Mouse (Mus musculus) 3134 (cell line): ENCODE measurements at regions not wholly inside any gene's neighbourhood (a gene's known extent, or its start where the extent isn't known, plus 50 kb on each side); places are given as distances from the start of the nearest gene placed in this dataset.
A peak's percentile ranks its signal among the peaks of the same experiment; 100 is the strongest.

Source experiments
- DNase-seq: peaks from one replicate; pipeline ENCODE4 v3.0.0-alpha.2; 2011; ENCODE audit warnings: low spot score; ENCODE audit not compliant: insufficient read length; ENCODE audit errors: extremely low read depth

DNA sequence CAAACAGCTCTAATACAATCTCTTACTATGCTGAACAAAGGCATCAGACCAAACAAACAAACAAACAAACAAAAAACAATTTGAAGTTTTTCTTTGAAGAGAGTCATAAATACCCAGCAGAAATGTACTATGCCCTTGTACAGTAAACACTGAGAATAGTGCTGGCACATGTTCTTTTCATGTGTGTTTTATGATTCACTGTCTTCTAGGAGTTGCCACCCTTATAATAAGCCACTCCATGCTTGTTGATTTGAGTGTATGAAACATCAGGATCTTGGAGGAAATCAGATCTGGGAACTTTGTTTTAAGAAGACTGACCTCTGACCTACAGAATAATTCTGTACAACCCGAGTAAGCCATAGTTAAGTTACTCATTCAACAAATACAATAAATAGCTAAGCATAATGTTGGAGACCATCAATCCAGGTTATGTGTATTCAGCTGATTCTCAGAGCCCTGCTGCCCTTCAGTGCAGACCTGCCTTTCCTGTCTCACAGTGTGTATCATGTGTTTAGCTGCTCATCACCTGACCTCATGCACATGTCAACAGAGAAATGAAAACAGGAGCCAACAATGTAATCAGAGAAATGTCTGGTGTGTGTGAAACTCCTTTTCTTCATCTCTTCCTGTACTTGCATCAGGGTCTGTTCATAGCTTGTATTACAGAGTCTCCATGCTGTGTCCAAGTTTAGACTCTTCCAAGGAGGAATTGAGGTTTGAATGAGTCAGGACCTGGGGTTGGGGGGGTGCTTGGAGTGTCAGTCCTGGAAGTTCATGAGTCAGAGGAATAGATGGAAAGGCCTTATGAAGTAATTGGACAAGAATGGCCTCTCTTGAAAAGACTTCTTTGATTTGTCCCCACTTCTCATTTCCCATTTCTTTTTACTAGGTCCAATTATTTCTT is 596.8 kb upstream of the Camk1g start:
- peak; percentile 42 for DNase-seq

DNA sequence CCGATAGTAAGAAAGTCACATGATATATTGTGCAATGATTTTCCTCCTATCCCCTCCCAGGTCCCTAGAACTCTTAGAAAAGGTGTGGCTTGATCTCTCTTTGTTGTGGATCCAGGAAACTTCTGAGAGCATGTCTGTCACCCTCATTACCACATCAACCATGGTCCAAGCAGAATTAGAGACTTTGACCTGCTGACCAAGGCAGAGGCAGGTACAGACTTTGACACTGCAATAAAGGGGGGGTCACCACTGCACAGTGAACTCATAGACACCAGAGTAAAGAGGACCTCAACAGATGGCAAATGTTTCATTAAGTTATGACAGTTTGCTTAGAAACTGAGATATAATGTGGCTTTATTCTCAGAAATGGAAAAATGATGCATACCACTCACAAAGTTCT is 595.2 kb upstream of the Camk1g start:
- no peak for DNase-seq

DNA sequence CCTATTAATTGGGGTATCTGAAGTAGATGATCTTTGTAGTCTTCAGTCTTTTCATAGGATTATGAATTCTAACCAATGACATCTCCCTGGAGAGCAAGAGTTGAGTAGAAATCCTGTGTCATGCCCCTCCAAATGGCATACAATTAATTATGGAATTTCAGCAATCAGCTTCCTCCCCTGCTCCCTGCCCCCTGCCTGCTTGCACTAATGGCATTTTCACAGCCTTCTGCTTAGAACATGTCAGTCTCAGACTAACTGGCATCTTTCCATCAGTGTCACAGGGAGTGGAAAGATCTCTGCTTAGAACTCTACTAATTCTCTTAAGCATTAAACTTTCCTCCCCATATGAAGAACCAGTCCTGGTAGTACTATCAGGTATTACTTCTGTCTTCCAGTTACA is 581.8 kb upstream of the Camk1g start:
- DNase-seq: no peak

DNA sequence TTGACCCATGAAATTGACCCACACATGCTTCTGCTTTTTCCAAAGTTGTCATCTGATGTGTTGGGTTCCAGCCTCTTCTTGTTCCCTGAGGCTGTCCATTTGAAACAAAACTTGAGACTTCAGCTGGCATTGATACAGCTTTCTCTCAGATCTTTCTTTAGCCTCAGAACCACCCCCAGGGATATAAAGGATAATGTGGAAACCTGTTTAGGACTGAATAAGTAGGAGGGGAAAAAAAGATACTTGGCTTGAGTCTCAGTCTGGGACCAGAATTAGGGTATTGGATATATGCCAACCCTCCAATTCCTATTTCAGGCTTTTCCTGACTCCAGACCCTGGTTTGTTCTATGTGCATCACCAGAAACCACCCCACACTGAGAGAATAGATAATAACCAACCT is 579.7 kb upstream of the Camk1g start:
- no peak for DNase-seq

GRCm38 (mm10) chr1:193946953-193947586 is 577.0 kb upstream of the Camk1g start:
- DNase-seq: no peak

GRCm38 (mm10) chr1:193935969-193936368 is 565.9 kb upstream of the Camk1g start:
- DNase-seq: no peak

DNA sequence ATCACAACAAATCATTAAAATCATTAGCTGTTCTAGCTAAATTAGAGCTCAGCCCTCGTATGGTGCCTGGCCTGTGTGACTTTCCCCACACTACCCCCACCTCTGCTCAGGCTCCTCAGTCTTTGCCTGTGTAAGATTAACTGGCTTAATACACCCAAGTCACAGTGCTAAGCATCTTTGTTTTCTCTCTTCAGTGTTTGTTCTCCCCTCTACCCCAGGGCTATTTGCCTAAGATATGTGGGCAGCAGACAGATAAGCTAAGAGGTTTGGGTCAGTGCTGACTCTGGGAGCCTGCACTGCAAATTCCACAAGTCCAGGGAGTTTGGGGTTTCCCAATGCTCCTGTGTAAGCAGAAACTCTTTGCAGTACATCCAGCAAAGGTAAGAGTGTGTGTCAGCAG is 564.2 kb upstream of the Camk1g start:
- no peak for DNase-seq

GRCm38 (mm10) chr1:193931131-193931729 is 561.1 kb upstream of the Camk1g start:
- no peak for DNase-seq

GRCm38 (mm10) chr1:193928607-193929006 is 558.5 kb upstream of the Camk1g start:
- no peak for DNase-seq

DNA sequence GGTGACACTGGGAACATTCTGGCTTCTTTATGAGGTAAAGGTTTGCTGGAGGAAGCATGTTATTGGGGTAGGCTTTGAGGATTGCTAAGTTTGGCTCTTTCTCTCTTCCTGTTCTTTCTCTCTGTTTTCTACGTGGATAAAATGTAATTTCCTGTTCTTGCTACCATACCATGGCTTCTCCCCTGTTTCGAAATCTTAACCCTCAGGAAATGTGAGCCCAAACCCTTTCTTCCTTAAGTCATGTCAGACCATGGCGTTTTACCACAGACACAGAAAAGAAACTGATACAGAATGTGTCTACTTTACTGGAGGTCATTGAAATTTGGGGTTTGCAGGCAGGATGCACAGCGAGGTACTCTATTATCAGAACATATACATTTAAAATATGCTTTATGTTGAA is 552.7 kb upstream of the Camk1g start:
- DNase-seq: no peak

DNA sequence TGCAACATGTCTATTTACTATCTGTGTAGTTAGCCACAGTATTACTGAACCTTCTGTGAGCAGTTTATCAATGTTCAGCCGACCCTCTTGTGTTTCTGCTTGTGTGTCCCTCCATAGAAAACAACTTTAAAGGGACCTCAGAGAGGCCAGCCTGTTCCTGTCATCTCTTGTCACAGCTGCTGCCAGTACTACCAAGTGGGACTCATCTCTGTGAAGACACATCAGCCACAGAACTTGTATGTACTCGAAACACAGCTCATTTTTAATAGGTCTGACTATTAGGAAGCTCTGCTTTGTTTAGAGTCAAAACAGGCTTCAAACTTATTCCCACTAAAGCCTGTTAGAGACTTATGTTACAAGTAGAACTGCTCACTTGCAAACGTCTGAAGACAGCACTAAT is 549.1 kb upstream of the Camk1g start:
- DNase-seq: no peak

DNA sequence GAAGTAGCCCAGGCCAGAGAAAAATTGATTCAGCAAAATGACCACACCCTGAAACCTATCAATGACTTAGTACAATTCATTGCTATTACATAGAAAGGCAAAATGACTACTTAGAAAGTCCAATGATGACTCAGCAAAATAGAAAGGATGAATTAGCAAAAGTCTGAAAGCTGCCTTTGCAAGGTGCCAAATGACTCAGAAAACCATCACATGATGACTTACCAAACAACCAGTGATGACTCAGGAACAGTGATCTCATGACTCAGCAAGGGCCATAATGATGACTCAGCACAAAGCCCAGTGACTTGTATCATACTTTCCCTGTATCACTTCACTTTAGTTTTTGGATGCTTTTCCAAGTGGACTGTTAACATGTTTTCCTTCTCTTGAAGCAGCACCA is 535.6 kb upstream of the Camk1g start:
- peak; percentile 28 for DNase-seq

DNA sequence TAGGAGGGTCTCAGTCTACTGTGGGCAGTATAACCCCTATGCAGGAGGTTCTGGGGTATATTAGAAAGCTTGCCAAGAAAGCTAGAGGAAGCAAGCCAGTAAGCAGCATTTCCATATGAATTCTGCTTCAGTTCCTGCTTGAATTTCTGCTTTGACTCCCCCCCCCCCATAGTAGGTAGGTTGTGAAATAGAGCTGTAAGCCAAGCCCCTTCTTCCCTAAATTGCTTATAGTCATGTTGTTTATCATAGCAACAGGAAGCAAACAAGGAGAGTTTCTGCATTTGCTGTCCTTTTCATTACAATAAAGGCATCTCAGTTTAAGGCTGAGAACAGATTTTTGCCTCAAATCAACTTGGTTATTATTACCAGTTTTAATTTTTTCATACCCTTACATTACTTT is 524.0 kb upstream of the Camk1g start:
- no peak for DNase-seq

- no peak for DNase-seq
These were observed 506.4 kb upstream of the Camk1g start for GRCm38 (mm10) chr1:193876540-193876939.

GRCm38 (mm10) chr1:193876121-193876520 is 506.0 kb upstream of the Camk1g start:
- no peak for DNase-seq

DNA sequence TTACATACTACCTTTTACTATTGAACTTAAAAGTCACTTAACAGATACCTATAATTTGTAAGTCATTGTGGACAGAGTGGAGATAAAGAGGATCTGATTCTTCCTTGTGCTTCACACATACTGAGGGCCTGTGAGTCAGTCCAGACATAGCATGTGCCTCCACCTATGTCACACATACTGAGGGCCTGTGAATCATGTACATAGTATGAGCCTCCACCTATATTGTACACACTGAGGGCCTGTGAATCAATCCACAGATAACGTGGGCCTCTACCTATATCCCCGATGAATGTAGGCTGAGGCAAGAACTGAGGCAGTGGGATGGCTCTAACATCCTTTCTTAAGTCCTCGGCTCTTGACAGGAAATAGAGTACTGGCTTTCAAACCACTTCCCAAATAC is 505.2 kb upstream of the Camk1g start:
- DNase-seq: no peak

DNA sequence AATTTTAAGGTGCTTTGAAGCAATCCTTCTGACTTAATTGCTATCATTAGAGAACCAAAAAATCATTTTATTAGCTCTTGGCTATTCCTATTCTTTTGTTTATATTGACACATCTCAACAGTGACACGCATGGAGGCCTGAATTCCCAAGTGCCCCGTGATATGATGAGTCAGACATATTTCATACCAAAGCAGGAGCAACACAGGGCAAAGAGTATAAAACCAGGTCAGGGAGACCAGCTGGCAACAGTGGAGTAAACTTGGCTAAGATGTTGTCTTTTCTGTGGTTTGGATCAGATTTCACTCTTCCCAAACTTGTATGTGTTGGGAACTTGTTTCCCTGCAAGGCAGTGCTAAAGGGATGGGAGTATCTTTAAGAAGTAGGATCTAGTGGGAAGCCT is 500.6 kb upstream of the Camk1g start:
- DNase-seq: peak; percentile 81

DNA sequence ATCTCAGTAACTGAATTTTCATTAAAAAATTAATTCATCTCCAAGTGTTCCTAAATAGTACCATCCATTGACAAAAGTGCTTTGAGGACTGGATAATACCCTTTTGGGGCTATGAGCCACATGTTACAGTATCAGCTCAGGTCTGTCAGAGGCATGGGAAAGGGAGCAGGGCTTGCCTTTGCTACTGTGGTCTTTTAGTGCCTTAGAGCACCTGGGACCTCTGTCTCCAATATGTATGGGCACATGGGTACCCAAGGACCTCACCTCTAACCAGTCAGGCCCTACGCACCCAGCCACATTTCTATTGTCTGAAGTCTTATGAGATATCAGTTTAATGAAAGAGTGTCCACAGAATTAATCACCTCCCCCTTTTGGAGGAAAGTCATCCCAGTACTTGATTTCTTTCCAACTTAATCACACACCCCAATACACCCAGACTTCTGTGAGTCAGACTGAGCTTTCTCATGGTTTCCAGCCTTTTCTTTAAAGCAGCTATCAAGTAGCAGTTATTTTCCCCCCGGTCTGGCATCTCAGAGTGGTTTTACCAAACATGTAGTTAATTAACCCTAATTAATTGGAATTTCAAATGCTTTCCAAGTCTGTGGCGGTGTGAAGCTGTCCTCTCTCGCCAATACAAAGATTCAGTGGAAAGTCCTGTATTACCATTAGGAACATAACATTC is 498.7 kb upstream of the Camk1g start:
- DNase-seq: peak; percentile 8

DNA sequence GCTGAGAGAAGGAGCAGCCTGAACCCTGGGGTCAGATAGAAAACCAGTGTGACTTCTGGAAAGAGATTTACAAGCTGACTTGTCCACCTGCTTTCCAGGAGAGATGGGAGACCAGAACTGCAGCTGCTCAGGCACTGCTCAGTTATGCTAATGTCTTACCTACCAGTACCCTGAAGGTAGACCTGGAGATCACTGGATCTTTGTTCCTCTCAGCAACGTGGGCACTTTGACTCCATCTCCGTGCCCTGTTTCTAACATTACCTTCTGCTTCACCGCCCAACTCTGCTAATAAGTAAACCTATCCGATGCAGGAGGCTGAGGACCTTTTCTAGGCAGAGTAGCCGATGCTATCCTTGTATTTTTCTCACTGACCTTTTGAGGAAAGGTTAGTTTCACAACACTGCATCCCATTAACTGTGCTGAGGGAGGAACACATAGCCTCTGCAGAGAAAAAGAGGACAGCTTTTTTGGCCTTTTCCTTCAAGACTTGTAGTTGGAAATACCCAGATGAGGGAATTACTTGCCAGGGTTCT is 490.7 kb upstream of the Camk1g start:
- no peak for DNase-seq

DNA sequence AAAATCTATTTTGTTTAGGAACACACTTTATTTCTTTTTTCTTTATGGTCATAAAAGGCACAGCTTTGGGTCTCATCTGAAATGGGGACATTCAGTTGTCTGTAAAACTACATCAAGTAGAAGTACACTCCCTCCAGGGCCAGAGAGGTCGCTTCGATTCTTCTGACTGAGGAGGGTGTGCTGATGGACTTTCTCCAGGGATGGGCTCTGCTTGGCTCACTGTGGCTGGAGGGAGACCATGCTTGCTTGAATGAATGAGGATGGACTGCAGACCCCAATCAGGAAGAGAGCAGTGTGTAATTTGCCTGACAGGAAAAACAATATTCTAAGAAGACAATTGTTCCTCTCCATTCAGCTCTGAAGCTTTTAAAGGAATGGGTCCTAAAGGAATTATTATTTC is 490.3 kb upstream of the Camk1g start:
- DNase-seq: no peak
